Mouse (Mus musculus): Measurements from ENCODE around the gene Ptpn22. TPM values are rescaled to one million over a fixed set of nuclear protein-coding genes. Genes with fewer than 3 reads are reported as not detected.

The Ptpn22 gene
- total and polyA plus RNA-seq, 3 experiments = 21.9 to 90.9 (median 46.9) TPM

DNA sequence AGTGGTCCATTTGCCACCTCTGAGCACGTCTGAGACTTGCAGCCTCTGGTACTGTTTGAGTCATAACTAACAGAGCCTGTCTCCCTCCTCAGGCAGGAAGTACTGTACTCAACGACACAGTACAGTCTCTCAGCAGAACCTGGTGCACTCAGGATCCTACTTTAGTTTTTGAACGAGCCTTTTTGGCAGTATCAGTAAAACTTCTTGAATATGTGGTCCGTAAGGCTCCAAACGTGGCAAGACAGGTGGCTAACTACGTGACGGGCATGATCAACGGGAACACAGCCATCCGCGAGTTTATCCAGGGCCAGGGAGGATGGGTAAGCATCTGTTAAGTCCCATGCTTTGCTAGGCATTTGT is 23.7 kb upstream of the Ptpn22 start:
- H3K4me2 ChIP-seq (ENCODE audit: insufficient read depth, low read depth, poor library complexity, severe bottlenecking) = peak overlapping the region; percentile 66
- TF ChIP-seq PAX5 (IDR thresholded peaks at IDR 0.05; ENCODE audit: low read length) = no peak
- TF ChIP-seq MAFK (IDR thresholded peaks at IDR 0.05; ENCODE audit: insufficient replicate concordance, low read length) = no peak
- no peak for TF ChIP-seq ZC3H11A (IDR thresholded peaks at IDR 0.05; ENCODE audit: low read depth, low read length)
- TF ChIP-seq ZNF384 (IDR thresholded peaks at IDR 0.05; ENCODE audit: low read depth, low read length) = no peak
- peak; percentile 67; the same call in 1 of the 2 replicates for TF ChIP-seq IRF4 (IDR thresholded peaks at IDR 0.05; ENCODE audit: low read depth, low read length)
- no peak for TF ChIP-seq MXI1 (IDR thresholded peaks at IDR 0.05; ENCODE audit: low read depth, low read length)
- TF ChIP-seq KAT2A (IDR thresholded peaks at IDR 0.05; ENCODE audit: insufficient replicate concordance, low read length) = no peak
- TF ChIP-seq ELF1 (IDR thresholded peaks at IDR 0.05; ENCODE audit: low read depth, low read length) = peak; percentile 68
- TF ChIP-seq ZMIZ1 (IDR thresholded peaks at IDR 0.05; ENCODE audit: low read depth, low read length) = no peak
- TF ChIP-seq BHLHE40 (IDR thresholded peaks at IDR 0.05; ENCODE audit: low read depth, low read length) = peak; percentile 62
- TF ChIP-seq ETS1 (conservative IDR thresholded peaks at IDR 0.05; ENCODE audit: low read depth, low read length) = no peak; the same call in 1 of the 2 replicates
- no peak for TF ChIP-seq GABPA (IDR thresholded peaks at IDR 0.05; ENCODE audit: insufficient replicate concordance, low read depth, low read length)
- no peak; the same call in 1 of the 2 replicates for TF ChIP-seq EP300 (IDR thresholded peaks at IDR 0.05; ENCODE audit: low read length)
- TF ChIP-seq TCF12 (IDR thresholded peaks at IDR 0.05; ENCODE audit: low read depth, low read length) = peak; percentile 51; the same call in 1 of the 2 replicates
- TF ChIP-seq NELFE (IDR thresholded peaks at IDR 0.05; ENCODE audit: low read depth, low read length) = no peak
- TF ChIP-seq CHD1 (IDR thresholded peaks at IDR 0.05; ENCODE audit: low read depth, low read length) = no peak
- TF ChIP-seq RAD21 (IDR thresholded peaks at IDR 0.05; ENCODE audit: low read depth, low read length) = no peak; the same call in none of the 2 replicates
- TF ChIP-seq NRF1 (IDR thresholded peaks at IDR 0.05; ENCODE audit: low read depth, low read length) = no peak
- TF ChIP-seq CTCF (conservative IDR thresholded peaks at IDR 0.05 in 1 of 2, IDR thresholded peaks at IDR 0.05 in 1 of 2; ENCODE audit: low read depth in 2 of 2, low read length in 2 of 2) = peak in 1 of 2 experiments; percentile 15; a peak in 1 of 4 replicates
- no peak for TF ChIP-seq E2F4 (IDR thresholded peaks at IDR 0.05; ENCODE audit: insufficient replicate concordance, low read depth, low read length)
- TF ChIP-seq USF1 (IDR thresholded peaks at IDR 0.05; ENCODE audit: low read depth, low read length) = no peak
- TF ChIP-seq JUND (conservative IDR thresholded peaks at IDR 0.05; ENCODE audit: low read depth, low read length) = peak; percentile 31; the same call in 1 of the 2 replicates
- TF ChIP-seq JUN (IDR thresholded peaks at IDR 0.05; ENCODE audit: insufficient read depth, low read depth, low read length) = no peak
- TF ChIP-seq MYC (IDR thresholded peaks at IDR 0.05; ENCODE audit: low read depth, low read length) = peak; percentile 60; the same call in 1 of the 2 replicates
- peak; percentile 2; the same call in 1 of the 2 replicates for TF ChIP-seq SMC3 (IDR thresholded peaks at IDR 0.05; ENCODE audit: low read depth, low read length)
- TF ChIP-seq POLR2AphosphoS2 (IDR thresholded peaks at IDR 0.05; ENCODE audit: low read depth, low read length) = no peak
- TF ChIP-seq MEF2A (IDR thresholded peaks at IDR 0.05; ENCODE audit: borderline replicate concordance, low read depth, low read length) = no peak
- no peak for TF ChIP-seq CHD2 (IDR thresholded peaks at IDR 0.05; ENCODE audit: low read length)
- TF ChIP-seq TBP (conservative IDR thresholded peaks at IDR 0.05; ENCODE audit: low read depth, low read length) = peak; percentile 82
- no peak for TF ChIP-seq HCFC1 (IDR thresholded peaks at IDR 0.05; ENCODE audit: low read depth, low read length)
- TF ChIP-seq MAX (IDR thresholded peaks at IDR 0.05; ENCODE audit: low read length) = peak; percentile 5
- TF ChIP-seq SIN3A (IDR thresholded peaks at IDR 0.05; ENCODE audit: low read length) = no peak
- TF ChIP-seq UBTF (IDR thresholded peaks at IDR 0.05; ENCODE audit: low read depth, low read length) = no peak
- TF ChIP-seq ZKSCAN1 (IDR thresholded peaks at IDR 0.05; ENCODE audit: borderline replicate concordance, low read depth, low read length) = no peak
- peak; percentile 75 for TF ChIP-seq POLR2A (IDR thresholded peaks at IDR 0.05; ENCODE audit: low read depth, low read length)
- no peak for TF ChIP-seq RCOR1 (conservative IDR thresholded peaks at IDR 0.05; ENCODE audit: low read depth, low read length)
- TF ChIP-seq MAZ (IDR thresholded peaks at IDR 0.05; ENCODE audit: low read depth, low read length) = no peak
- no peak for TF ChIP-seq USF2 (conservative IDR thresholded peaks at IDR 0.05; ENCODE audit: low read depth, low read length)
- dilution Hi-C loops (cut with MboI; ENCODE audit: extremely low pct_ligation_motif_present, extremely low pct_unique_long_range_greater_than_20kb, low sequenced_read_pairs) (no loop called here), in situ Hi-C loops (cut with MboI; ENCODE audit: low pct_ligation_motif_present, low pct_unique_long_range_greater_than_20kb, low sequenced_read_pairs) (loop anchor here (25.0 kb wide), 1 partner anchor 251 kb away; no protein-coding TSS in a partner anchor)
- H3K9ac ChIP-seq (ENCODE audit: insufficient read depth, low read depth) = peak overlapping the region; percentile 85
- H3K36me3 ChIP-seq (replicated peaks in 1 of 2; ENCODE audit: control insufficient read depth in 1 of 2, insufficient read depth in 1 of 2, low read length in 1 of 2) = peaks cover 4 to 19% of the 10 kb centered on the region in 2 experiments
- H3K79me2 ChIP-seq (replicated peaks; ENCODE audit: control insufficient read depth, extremely low read depth, insufficient read depth, poor library complexity, severe bottlenecking) = peaks cover 30% of the 10 kb centered on the region
- peak overlapping the region; percentile 63 to 87 (median 64) for H3K4me3 ChIP-seq (replicated peaks in 1 of 3; ENCODE audit: low read depth in 2 of 3, low read length in 2 of 3, poor library complexity in 1 of 3)
- H3K9me3 ChIP-seq (replicated peaks; ENCODE audit: low read length) = peaks cover 13% of the 10 kb centered on the region
- peak overlapping the region; percentile 83 for H3K27ac ChIP-seq (ENCODE audit: insufficient read depth, low read depth)
- no peaks in the 10 kb centered on the region for H3K27me3 ChIP-seq (replicated peaks)
- H3K4me1 ChIP-seq (ENCODE audit: control insufficient read depth in 1 of 2, insufficient read depth in 2 of 2) = peaks cover 5 to 14% of the 10 kb centered on the region in 2 experiments; a peak in 3 of 4 replicates
- peak; percentile 82 for DNase-seq (ENCODE audit: extremely low read depth)

Data from CH12.LX (cell line).